In the genomic region with DNA sequence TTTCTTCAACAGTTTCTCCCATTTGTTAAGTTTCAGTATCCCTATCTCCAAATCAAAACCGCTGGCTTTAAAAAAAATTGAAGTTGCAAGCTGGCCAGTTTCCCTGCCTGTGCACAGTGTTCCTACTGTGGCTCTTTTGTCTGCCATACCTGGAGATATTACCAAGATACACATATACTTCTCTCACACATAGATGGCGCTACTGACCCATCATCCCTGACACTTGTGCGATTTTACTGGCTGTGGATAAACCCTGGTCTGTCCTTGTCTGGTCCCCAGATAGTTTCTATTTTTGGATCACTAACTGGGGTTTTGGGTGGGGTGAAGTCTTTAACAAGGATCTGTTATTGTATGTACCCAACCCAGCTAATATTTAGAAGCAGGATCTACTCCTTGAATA, we compare ENCODE assay signal across 9 mouse cellular contexts.
DNase-seq lines count a peak whose midpoint lies in the region; ATAC-seq and TF ChIP-seq lines count a peak whose summit lies in the region.
"Had no signal": no experiment of that assay in that cellular context is flagged by ENCODE, and none has a peak within 500 bp of the region (broad histone marks: within the 10 kb centered on the region; RNA-seq: fewer than 3 reads in every experiment).

No protein-coding gene starts in this region.

- TF ChIP-seq POLR2A in brain, embryonic 14.5 days (IDR thresholded peaks at IDR 0.05; ENCODE audit: borderline replicate concordance, extremely low read depth, insufficient read depth, insufficient read length, poor library complexity, severe bottlenecking), result no peak

- H3K4me2 ChIP-seq in liver, embryonic 11.5 days, result no peak overlapping the region
- no peak overlapping the region for H3K4me2 ChIP-seq in liver, embryonic 12.5 days

- H3K4me3 ChIP-seq in liver, embryonic 11.5 days (ENCODE audit: low read depth, low read length), result no peak overlapping the region
- H3K4me3 ChIP-seq in liver, embryonic 12.5 days, result no peak overlapping the region
- H3K4me3 ChIP-seq: megakaryocyte, embryonic 14.5 days had no signal

- no peaks in the 10 kb centered on the region for H3K4me1 ChIP-seq in liver, embryonic 11.5 days (replicated peaks; ENCODE audit: control insufficient read depth, insufficient read depth, low read length)
- no peaks in the 10 kb centered on the region for H3K4me1 ChIP-seq in liver, embryonic 12.5 days
- H3K4me1 ChIP-seq: megakaryocyte, embryonic 14.5 days had no signal

- peak; percentile 37; the same call in 1 of the 2 replicates for TF ChIP-seq CTCF in brain, embryonic 14.5 days (IDR thresholded peaks at IDR 0.05; ENCODE audit: borderline replicate concordance, extremely low read depth, insufficient read depth, insufficient read length)

- H3K9ac ChIP-seq in liver, embryonic 11.5 days (ENCODE audit: low read depth, low read length), result no peak overlapping the region
- H3K9ac ChIP-seq in liver, embryonic 12.5 days, result no peak overlapping the region

- ATAC-seq in liver, embryonic 11.5 days (replicated peaks; ENCODE audit: low FRiP score), result 0 out of 2 replicates have a peak, but pooled peaks have one; percentile 41
- no peak for ATAC-seq in liver, embryonic 12.5 days

- no peaks in the 10 kb centered on the region for H3K27me3 ChIP-seq in liver, embryonic 11.5 days (replicated peaks; ENCODE audit: control insufficient read depth, insufficient read depth, low read length)
- H3K27me3 ChIP-seq in liver, embryonic 12.5 days (replicated peaks), result no peaks in the 10 kb centered on the region
- H3K27me3 ChIP-seq: megakaryocyte, embryonic 14.5 days had no signal

- no peak overlapping the region for H3K27ac ChIP-seq in liver, embryonic 11.5 days (ENCODE audit: low read depth, low read length)
- no peak overlapping the region for H3K27ac ChIP-seq in liver, embryonic 12.5 days

- H3K9me3 ChIP-seq in liver, embryonic 11.5 days (ENCODE audit: control insufficient read depth, low read length), result no peaks in the 10 kb centered on the region
- H3K9me3 ChIP-seq in liver, embryonic 12.5 days (replicated peaks), result no peaks in the 10 kb centered on the region
- H3K9me3 ChIP-seq: megakaryocyte, embryonic 14.5 days had no signal

- no peaks in the 10 kb centered on the region for H3K36me3 ChIP-seq in liver, embryonic 11.5 days (ENCODE audit: control insufficient read depth, insufficient read depth, low read length)
- no peaks in the 10 kb centered on the region for H3K36me3 ChIP-seq in liver, embryonic 12.5 days

- WGBS in liver, embryonic 11.5 days, result 10% methylated on average over 3 of the region's 3 CpGs
- WGBS in liver, embryonic 12.5 days (ENCODE audit: insufficient replicate concordance), result 7% methylated on average over 3 of the region's 3 CpGs

- DNase-seq in cerebellum, postnatal 10 days, result peak; percentile 41 to 49
- no peak for DNase-seq in cerebellum, postnatal 36 days
- DNase-seq in liver, embryonic 11.5 days (ENCODE audit: low spot score), result no peak
- peak; percentile 51 for DNase-seq in brain, embryonic 14.5 days (ENCODE audit: low read depth)
- peak; percentile 43 for DNase-seq in induced T-regulatory cell, adult 2 months (ENCODE audit: low read depth)
- DNase-seq in lung, postnatal 25 days (ENCODE audit: low spot score), result peak; percentile 42
- DNase-seq in spleen, postnatal 14 days (ENCODE audit: low spot score in 2 of 2), result no peak

Comparison
In these comparisons a context has a peak if more than half of its experiments do, and no peak if none do; other contexts are left out.
1. DNase-seq: peak in cerebellum, postnatal 10 days (2 of 2), brain, embryonic 14.5 days (single experiment), induced T-regulatory cell, adult 2 months (single experiment) and lung, postnatal 25 days (single experiment); none in cerebellum, postnatal 36 days (0 of 2), liver, embryonic 11.5 days (single experiment) and spleen, postnatal 14 days (0 of 2).